Mouse (Mus musculus) heart, embryonic 13.5 days (tissue): ENCODE measurements around the gene Fam189a2. TPM values are rescaled to one million over a fixed set of nuclear protein-coding genes. Genes with fewer than 3 reads are reported as not detected.
A peak's percentile ranks its signal among the peaks of the same experiment; 100 is the strongest.

Experiments used
- ATAC-seq: fragments of 200-750 bp; cut with Nextera tagmentation; 2 replicates; pipeline ENCODE4 v1.8.0; 2017; ENCODE audit warnings: moderate TSS enrichment; ENCODE audit not compliant: insufficient number of reproducible peaks, low FRiP score, low TSS enrichment; ENCODE audit errors: extremely low read depth
- H3K27ac ChIP-seq: fragments of 300-500 bp; sonication (generic); replicated peaks from 2 replicates; pipeline ENCODE4 v1.5.1; 2015; ENCODE audit warnings: moderate library complexity, mild to moderate bottlenecking, inconsistent platforms
- H3K27me3 ChIP-seq: fragments of 300-500 bp; sonication (generic); replicated peaks from 2 replicates; pipeline ENCODE4 v1.6.1; 2015; ENCODE audit warnings: mild to moderate bottlenecking, inconsistent platforms
- H3K36me3 ChIP-seq: fragments of 300-500 bp; sonication (generic); 2 replicates; pipeline ENCODE4 v1.6.1; 2015; ENCODE audit warnings: mild to moderate bottlenecking, inconsistent platforms
- H3K4me1 ChIP-seq: fragments of 300-500 bp; sonication (generic); 2 replicates; pipeline ENCODE4 v1.6.1; 2015; ENCODE audit warnings: inconsistent platforms
- H3K4me2 ChIP-seq: fragments of 300-500 bp; sonication (generic); 2 replicates; pipeline ENCODE4 v1.6.1; 2015; ENCODE audit warnings: inconsistent platforms, mild to moderate bottlenecking, moderate library complexity
- H3K4me3 ChIP-seq: fragments of 300-500 bp; sonication (generic); 2 replicates; pipeline ENCODE4 v1.5.1; 2015; ENCODE audit warnings: moderate library complexity, mild to moderate bottlenecking, inconsistent platforms
- H3K9ac ChIP-seq: fragments of 300-500 bp; sonication (generic); 2 replicates; pipeline ENCODE4 v1.6.1; 2015; ENCODE audit warnings: inconsistent platforms, mild to moderate bottlenecking, moderate library complexity
- H3K9me3 ChIP-seq: fragments of 300-500 bp; sonication (generic); 2 replicates; pipeline ENCODE4 v1.6.1; 2016; ENCODE audit warnings: inconsistent platforms
- WGBS: fragments of 180-500 bp; shearing (Covaris S2); methylation state at CpG from one replicate; pipeline ENCODE4 v1.1.7; 2015; ENCODE audit warnings: mixed read lengths; 5-methylcytosine and 5-hydroxymethylcytosine counted together
- polyA plus RNA-seq: library from polyadenylated mRNA; unstranded; fragments of >200 nt; fragmentation: Nextera tagmentation; extraction: Ambion mirVana; gene quantifications from 2 replicates; pipeline ENCODE4 v1.2.1, GENCODE M21; 2015

The Fam189a2 gene
- polyA plus RNA-seq, 1 experiment from 2014 or later = 4.1 TPM

DNA sequence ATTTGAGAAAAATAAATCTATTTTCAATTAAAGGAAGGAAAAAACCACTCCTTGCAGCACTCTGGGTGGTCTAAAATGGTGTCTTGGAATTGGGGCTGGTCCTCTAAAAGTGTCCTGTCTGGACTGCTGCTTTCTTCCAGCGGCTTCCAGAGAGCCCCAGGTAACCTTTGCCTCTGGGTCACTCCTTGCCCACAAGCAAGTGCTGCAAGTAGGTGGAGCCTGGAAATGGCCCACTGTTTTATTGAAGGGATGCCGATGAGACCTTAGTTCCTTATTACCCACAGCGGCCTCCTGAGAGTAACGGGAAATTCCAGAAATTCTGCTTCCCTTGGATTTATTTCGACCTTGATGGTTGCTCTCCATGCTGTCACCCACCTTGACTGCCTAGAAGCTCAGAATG lies 23.4 kb upstream of the Fam189a2 start:
- H3K9ac ChIP-seq = peak overlapping the region; percentile 61

DNA sequence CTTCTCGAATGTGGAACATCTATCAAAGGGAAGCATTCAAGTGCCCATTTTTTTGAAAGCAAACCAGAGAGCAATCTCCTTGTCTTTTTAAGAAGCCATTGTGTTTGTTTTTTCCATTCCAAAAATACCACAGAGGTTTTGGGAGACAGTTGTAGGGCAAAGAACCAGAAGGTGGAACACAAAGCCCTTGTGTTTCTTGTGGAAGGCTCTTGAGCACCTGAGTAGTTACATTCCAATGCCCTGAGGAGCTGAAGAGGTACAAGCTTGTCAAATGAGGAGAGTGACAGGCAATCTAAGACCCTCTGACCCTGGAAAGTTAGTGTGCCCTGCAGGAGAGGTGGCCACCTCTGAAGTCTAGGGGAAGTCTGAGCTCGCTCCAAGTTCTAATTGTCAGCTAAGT lies 19.7 kb upstream of the Fam189a2 start:
- ATAC-seq = no peak
- no peak overlapping the region for H3K9ac ChIP-seq
- no peak overlapping the region for H3K4me3 ChIP-seq
- no peaks in the 10 kb centered on the region for H3K27me3 ChIP-seq
- H3K4me2 ChIP-seq = no peak overlapping the region
- WGBS = 43% methylated on average over 2 of the region's 2 CpGs
- peaks cover 67% of the 10 kb centered on the region for H3K4me1 ChIP-seq
- peak overlapping the region; percentile 87 for H3K27ac ChIP-seq
- no peaks in the 10 kb centered on the region for H3K9me3 ChIP-seq
- no peaks in the 10 kb centered on the region for H3K36me3 ChIP-seq

More for the DNA sequence above, 23.4 kb upstream of the Fam189a2 start:
- Histone ChIP-seq H3K27ac (peak overlapping the region; percentile 92), H3K4me3 (no peak overlapping the region), H3K4me1 (peaks cover 67% of the 10 kb centered on the region), H3K36me3 (no peaks in the 10 kb centered on the region), H3K4me2 (peak overlapping the region; percentile 28), H3K27me3 (no peaks in the 10 kb centered on the region), H3K9me3 (peaks cover 6% of the 10 kb centered on the region; the same call in 1 of the 2 replicates)
- ATAC-seq = no peak
- WGBS = 57% methylated on average over 5 of the region's 5 CpGs

DNA sequence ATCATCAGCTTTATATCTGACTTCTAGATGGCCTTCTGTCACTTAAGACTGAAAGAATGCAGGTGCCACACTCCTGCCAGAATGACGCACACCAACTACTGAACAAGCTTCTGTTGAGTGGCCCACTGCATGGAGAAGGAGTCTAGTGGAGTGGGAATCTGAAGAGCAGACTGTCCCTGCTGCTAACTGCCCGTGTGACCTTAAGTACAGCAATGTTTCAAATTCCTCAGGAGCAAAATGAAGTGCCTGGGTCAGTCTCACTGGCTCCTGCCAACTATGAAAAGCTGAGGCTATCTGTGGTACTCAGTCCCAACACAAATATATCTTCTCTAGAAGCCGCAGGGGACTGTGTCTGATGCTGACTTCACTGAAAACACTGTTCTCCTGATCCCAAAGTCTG lies 18.5 kb upstream of the Fam189a2 start:
- H3K4me1 ChIP-seq = peaks cover 56% of the 10 kb centered on the region
- no peak for ATAC-seq
- WGBS = 41% methylated on average over 3 of the region's 3 CpGs
- peak overlapping the region; percentile 87 for H3K27ac ChIP-seq
- H3K9ac ChIP-seq = no peak overlapping the region
- H3K36me3 ChIP-seq = no peaks in the 10 kb centered on the region
- H3K27me3 ChIP-seq = no peaks in the 10 kb centered on the region
- H3K9me3 ChIP-seq = no peaks in the 10 kb centered on the region
- H3K4me3 ChIP-seq = no peak overlapping the region
- no peak overlapping the region for H3K4me2 ChIP-seq

DNA sequence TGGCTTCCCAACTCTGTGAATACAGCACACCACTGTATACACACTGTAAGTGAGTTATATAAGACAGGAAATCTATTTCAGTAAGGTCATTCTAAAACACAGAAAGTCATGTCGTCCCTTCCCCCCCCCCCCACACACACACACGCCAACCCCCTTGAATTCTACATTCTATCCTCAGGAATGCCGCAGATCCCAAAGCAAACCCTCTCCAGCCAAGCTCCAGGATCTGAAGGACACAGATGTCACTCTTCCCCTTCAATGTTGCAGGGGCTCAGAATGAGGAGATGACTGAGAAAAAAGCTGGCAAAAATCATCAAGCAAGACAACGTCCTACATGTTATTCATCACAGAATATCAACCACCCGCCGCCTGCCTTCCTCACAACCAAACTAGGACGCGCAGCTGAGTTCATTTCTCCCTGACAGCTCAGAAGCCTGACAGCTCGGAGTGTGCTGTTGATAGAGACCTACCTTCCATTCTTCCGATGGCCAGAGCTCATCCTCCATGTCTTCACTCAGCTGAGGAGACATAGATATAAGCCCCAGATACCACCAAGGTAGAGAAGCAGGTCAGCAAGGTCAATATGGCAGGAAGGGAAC lies 15.7 kb upstream of the Fam189a2 start:
- peak overlapping the region; percentile 60 for H3K4me2 ChIP-seq
- no peaks in the 10 kb centered on the region for H3K9me3 ChIP-seq
- no peaks in the 10 kb centered on the region for H3K36me3 ChIP-seq
- H3K27ac ChIP-seq = peak overlapping the region; percentile 82
- no peaks in the 10 kb centered on the region for H3K27me3 ChIP-seq
- H3K9ac ChIP-seq = peak overlapping the region; percentile 64
- peaks cover 42% of the 10 kb centered on the region for H3K4me1 ChIP-seq
- 38% methylated on average over 10 of the region's 10 CpGs for WGBS
- no peak; the same call in 1 of the 2 replicates for ATAC-seq
- peak overlapping the region; percentile 33 for H3K4me3 ChIP-seq

DNA sequence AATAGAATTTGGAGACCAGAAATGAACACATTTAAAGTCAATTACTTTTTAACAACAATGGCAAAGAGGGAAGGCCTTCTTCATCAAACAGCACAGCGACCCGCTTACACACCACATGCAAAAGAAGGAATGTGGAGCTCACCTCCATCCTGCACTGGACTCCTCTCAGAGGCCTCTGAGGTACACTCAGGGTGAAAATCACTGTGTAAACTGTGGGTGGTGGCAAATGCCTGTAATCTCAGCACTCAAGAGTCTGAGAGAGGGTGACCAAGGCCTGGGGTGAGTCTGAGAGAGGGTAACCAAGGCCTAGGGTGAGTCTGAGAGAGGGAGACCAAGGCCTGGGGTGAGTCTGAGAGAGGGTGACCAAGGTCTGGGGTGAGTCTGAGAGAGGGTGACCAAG lies 11.6 kb upstream of the Fam189a2 start:
- WGBS = 89% methylated on average over 2 of the region's 2 CpGs
- no peak for ATAC-seq

DNA sequence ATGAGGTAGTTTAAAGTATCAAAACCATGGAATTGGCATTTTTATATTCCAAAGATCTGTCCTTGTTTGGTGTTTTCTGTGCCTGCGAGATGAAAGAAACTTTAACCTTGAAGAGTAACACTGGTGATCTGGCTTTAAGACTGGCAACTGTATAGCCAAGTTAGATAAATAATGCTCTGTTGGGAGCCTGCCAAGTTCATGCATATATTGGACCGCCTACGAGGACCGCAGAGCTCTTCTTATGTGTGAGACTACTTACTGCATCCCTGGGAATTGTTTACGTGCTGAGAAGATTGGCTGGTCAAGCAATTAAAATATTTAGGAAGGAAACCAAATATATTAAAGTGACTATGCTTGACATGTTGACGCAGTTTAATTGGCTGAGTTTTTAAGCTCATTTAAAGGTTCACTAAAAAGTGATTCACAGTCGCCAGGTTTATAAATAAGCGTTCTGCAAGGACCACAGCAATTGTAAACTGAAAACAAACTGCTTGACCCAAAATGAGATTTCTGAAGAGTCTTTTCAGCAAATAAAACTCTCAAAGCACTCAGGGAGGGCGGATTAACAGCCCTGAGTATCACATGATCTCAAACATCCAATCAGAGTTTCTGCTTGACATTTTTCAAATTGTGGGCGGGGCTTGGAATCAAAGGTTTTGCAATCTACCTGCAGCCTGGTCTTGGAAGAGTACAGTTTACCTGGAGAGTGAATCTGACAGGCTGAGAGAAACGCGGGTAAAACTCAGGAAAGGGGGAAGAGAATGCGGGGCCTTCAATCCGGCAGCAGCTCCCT lies 8.4 kb upstream of the Fam189a2 start:
- no peak overlapping the region for H3K9ac ChIP-seq
- H3K9me3 ChIP-seq = peaks cover 9% of the 10 kb centered on the region; the same call in 1 of the 2 replicates
- no peaks in the 10 kb centered on the region for H3K4me1 ChIP-seq
- H3K27ac ChIP-seq = no peak overlapping the region
- 74% methylated on average over 14 of the region's 14 CpGs for WGBS
- H3K36me3 ChIP-seq = no peaks in the 10 kb centered on the region
- H3K4me2 ChIP-seq = no peak overlapping the region
- H3K4me3 ChIP-seq = no peak overlapping the region
- no peak for ATAC-seq
- H3K27me3 ChIP-seq = no peaks in the 10 kb centered on the region

More for the DNA sequence above, 11.6 kb upstream of the Fam189a2 start:
- Histone ChIP-seq H3K9ac (no peak overlapping the region), H3K4me1 (peaks cover 8% of the 10 kb centered on the region; the same call in 1 of the 2 replicates), H3K27me3 (no peaks in the 10 kb centered on the region), H3K36me3 (no peaks in the 10 kb centered on the region), H3K4me2 (no peak overlapping the region), H3K27ac (no peak overlapping the region), H3K9me3 (no peaks in the 10 kb centered on the region), H3K4me3 (no peak overlapping the region)

DNA sequence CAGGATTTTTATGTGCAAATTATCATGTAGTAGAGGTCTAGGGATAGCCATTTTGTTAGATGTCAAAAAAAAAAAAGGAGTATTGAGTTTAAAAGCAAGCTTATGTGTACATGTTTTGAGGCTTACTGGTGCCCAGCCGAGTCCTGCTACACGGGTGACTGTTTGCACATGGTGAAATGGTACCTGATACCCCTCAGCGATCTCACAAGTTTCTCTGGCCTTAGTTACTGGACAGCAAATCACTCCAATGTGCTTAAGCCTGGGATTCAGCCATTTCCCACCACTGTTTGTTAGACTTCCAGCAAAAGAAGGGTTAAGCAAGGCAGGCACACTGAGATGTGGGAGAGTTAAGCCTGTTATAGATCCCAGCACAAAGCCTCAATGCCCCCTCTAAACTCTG lies 3.5 kb upstream of the Fam189a2 start:
- Histone ChIP-seq H3K27ac (no peak overlapping the region), H3K4me3 (no peak overlapping the region), H3K4me2 (no peak overlapping the region), H3K9ac (no peak overlapping the region), H3K27me3 (peaks cover 23% of the 10 kb centered on the region), H3K36me3 (no peaks in the 10 kb centered on the region), H3K4me1 (peaks cover 11% of the 10 kb centered on the region), H3K9me3 (peaks cover 9% of the 10 kb centered on the region; the same call in 1 of the 2 replicates)
- 81% methylated on average over 3 of the region's 3 CpGs for WGBS
- no peak for ATAC-seq

DNA sequence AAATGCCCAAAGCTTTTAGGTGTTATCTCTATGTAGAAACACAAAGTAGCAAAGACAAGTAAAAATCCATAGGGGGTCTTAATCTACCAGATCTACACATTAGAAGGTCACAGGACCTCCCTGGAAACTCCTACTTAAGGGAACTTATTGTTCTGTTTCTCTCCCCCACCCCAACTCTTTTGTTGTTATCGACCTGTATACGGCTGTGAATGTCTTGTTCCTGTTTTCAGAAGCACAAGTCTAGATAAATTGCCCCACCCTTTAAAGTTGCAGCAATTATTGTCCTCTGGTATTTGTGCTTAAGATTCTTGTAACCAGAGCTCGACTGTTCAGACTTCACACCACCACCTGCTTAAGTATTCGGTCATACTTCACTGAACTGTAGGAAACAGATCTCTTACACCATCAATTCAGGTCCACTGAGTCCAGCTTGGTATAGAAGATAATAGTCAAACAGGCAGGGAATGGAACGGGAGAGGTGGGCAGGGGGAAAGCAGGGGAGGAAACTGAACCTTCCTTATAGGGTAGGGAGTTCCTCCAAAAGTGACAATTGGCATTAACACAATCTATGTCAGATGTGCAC lies 1.9 kb upstream of the Fam189a2 start:
- Histone ChIP-seq H3K4me3 (no peak overlapping the region), H3K4me2 (no peak overlapping the region), H3K27me3 (peaks cover 24% of the 10 kb centered on the region), H3K36me3 (peaks cover 4% of the 10 kb centered on the region; the same call in 1 of the 2 replicates), H3K4me1 (peaks cover 28% of the 10 kb centered on the region), H3K9ac (no peak overlapping the region), H3K9me3 (peaks cover 9% of the 10 kb centered on the region; the same call in 1 of the 2 replicates), H3K27ac (no peak overlapping the region)
- ATAC-seq = no peak
- 51% methylated on average over 5 of the region's 5 CpGs for WGBS

DNA sequence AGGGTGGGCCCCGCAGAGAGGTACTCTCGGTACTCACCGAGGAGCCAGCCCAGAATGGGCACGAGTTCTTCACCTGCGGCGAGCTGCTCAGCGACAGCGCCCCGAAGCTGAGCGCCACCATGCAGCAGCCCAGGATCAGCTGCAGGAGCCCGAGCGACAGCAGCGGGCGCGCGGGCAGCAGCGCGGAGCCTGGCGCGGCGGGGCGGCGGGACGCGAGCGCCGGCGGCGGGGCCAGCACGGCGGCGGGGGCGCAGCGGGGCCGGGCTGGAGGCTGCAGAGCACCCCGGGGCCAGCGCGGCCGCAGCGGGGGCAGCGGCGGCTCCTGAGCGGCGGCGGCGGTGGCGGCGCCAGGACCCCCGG lies 328 bp downstream of the Fam189a2 start:
- 1% methylated on average over 38 of the region's 49 CpGs for WGBS
- H3K4me1 ChIP-seq = peaks cover 46% of the 10 kb centered on the region
- peaks cover 4% of the 10 kb centered on the region; the same call in 1 of the 2 replicates for H3K36me3 ChIP-seq
- H3K27me3 ChIP-seq = peaks cover 24% of the 10 kb centered on the region
- H3K9ac ChIP-seq = peak overlapping the region; percentile 96
- peak overlapping the region; percentile 91 for H3K4me3 ChIP-seq
- peak; percentile 52; the same call in 1 of the 2 replicates for ATAC-seq
- H3K27ac ChIP-seq = peak overlapping the region; percentile 88
- no peaks in the 10 kb centered on the region for H3K9me3 ChIP-seq
- peak overlapping the region; percentile 87 for H3K4me2 ChIP-seq

DNA sequence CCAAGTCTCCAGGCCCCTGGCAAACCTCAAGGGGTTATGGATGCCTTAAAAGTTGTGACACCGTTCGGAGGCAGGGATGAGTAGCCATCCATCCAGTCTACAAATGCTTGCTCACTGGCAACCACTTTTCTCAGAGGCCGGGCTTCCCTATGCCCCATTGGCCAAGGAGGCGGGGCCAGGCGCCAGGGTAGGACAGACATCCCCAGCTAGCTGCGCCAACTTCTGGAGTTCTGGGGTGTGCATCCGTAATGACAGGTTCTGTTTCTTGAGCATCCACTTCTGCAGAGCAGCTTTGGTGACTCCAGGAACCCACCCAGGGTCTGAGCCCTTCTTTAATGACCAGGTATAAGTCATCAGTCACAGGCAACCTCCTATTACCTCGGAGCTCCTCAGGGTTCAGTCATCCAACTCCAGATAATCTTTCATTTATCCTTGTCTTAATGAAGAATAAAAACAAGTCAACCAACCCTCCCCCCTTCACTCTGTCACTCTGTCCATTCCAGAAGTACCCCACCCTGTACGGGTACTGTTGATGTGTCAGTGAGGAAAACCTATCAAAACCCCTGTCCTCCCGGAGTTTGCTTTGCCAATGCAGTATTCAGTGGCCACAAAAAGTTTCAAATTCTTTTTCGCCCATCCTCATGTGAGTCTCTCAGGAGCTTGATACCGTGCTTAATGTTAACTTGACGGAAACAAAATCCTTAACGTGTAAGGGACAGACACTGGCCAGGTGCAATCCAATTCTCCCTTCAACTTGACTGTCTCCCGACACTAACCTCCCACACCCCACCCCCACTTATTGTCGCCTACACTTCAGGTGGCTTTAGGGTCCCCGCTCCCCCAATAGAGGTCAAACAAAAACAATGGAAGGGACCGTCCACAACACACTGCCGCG lies 956 bp downstream of the Fam189a2 start:
- peak overlapping the region; percentile 88 for H3K27ac ChIP-seq
- 13% methylated on average over 20 of the region's 20 CpGs for WGBS
- peak overlapping the region; percentile 87 for H3K4me2 ChIP-seq
- peak overlapping the region; percentile 96 for H3K9ac ChIP-seq
- no peak for ATAC-seq
- peaks cover 24% of the 10 kb centered on the region for H3K27me3 ChIP-seq
- H3K4me3 ChIP-seq = peak overlapping the region; percentile 91
- peaks cover 4% of the 10 kb centered on the region; the same call in 1 of the 2 replicates for H3K36me3 ChIP-seq
- H3K4me1 ChIP-seq = peaks cover 52% of the 10 kb centered on the region
- H3K9me3 ChIP-seq = no peaks in the 10 kb centered on the region
